Mouse (Mus musculus) embryonic fibroblast, embryonic 13.5 days (primary cell): ENCODE measurements around the gene 1700025G04Rik. TPM values are rescaled to one million over a fixed set of nuclear protein-coding genes. Genes with fewer than 3 reads are reported as not detected.
A peak's percentile ranks its signal among the peaks of the same experiment; 100 is the strongest.

Experiments
- H3K27ac ChIP-seq: 2 replicates; pipeline ENCODE4 v1.5.1; 2012; ENCODE audit warnings: low read length, control low read depth, inconsistent platforms; ENCODE audit not compliant: insufficient read depth
- H3K4me1 ChIP-seq: 2 replicates; pipeline ENCODE4 v1.6.1; 2011; ENCODE audit warnings: low read length; ENCODE audit not compliant: control insufficient read depth, insufficient read depth
- H3K4me3 ChIP-seq: 2 replicates; pipeline ENCODE4 v1.5.1; 2011; ENCODE audit warnings: mild to moderate bottlenecking, control low read depth, low read length; ENCODE audit not compliant: insufficient read depth
- CTCF ChIP-seq: IDR thresholded peaks from 2 replicates; pipeline ENCODE4 v1.5.1; 2011; ENCODE audit warnings: mild to moderate bottlenecking, control low read depth, low read length, moderate library complexity, borderline replicate concordance; ENCODE audit not compliant: insufficient read depth
- POLR2A ChIP-seq: IDR thresholded peaks from 2 replicates; pipeline ENCODE4 v1.6.1; 2011; ENCODE audit warnings: low read depth, mild to moderate bottlenecking, control low read depth, low read length, moderate library complexity
- polyA plus RNA-seq: library from polyadenylated mRNA; stranded (reverse); fragments of >200 nt; gene quantifications from 2 replicates; pipeline ENCODE4 v1.2.4, GENCODE M21; 2011; ENCODE audit warnings: low read depth; ENCODE audit not compliant: missing spikeins, insufficient read length

The 1700025G04Rik gene
- polyA plus RNA-seq, 1 experiment = 30.5 TPM

GRCm38 (mm10) chr1:151899964-151900363 lies 190.0 kb downstream of the 1700025G04Rik start:
- Histone ChIP-seq H3K4me3 (no peak overlapping the region), H3K27ac (no peak overlapping the region), H3K4me1 (no peaks in the 10 kb centered on the region; the same call in none of the 2 replicates)
- TF ChIP-seq POLR2A (no peak), CTCF (no peak)

- Histone ChIP-seq H3K4me1 (peaks cover 9% of the 10 kb centered on the region; the same call in 1 of the 2 replicates), H3K27ac (no peak overlapping the region), H3K4me3 (no peak overlapping the region)
- no peak for TF ChIP-seq CTCF
- TF ChIP-seq POLR2A = no peak
Measured at GRCm38 (mm10) chr1:151895406-151895805, 194.5 kb downstream of the 1700025G04Rik start.

GRCm38 (mm10) chr1:151893976-151894375 lies 195.9 kb downstream of the 1700025G04Rik start:
- H3K4me3 ChIP-seq = no peak overlapping the region
- H3K4me1 ChIP-seq = peaks cover 12% of the 10 kb centered on the region; the same call in 1 of the 2 replicates
- TF ChIP-seq CTCF (no peak), POLR2A (no peak)
- H3K27ac ChIP-seq = no peak overlapping the region

GRCm38 (mm10) chr1:151892008-151892407 lies 197.9 kb downstream of the 1700025G04Rik start:
- no peak for TF ChIP-seq CTCF
- no peak for TF ChIP-seq POLR2A
- H3K4me1 ChIP-seq = peaks cover 12% of the 10 kb centered on the region; the same call in 1 of the 2 replicates
- no peak overlapping the region for H3K4me3 ChIP-seq
- H3K27ac ChIP-seq = no peak overlapping the region

GRCm38 (mm10) chr1:151891194-151891593 lies 198.7 kb downstream of the 1700025G04Rik start:
- H3K4me3 ChIP-seq = no peak overlapping the region
- peaks cover 12% of the 10 kb centered on the region; the same call in 1 of the 2 replicates for H3K4me1 ChIP-seq
- TF ChIP-seq CTCF = no peak
- TF ChIP-seq POLR2A = no peak
- peak overlapping the region; percentile 69 for H3K27ac ChIP-seq

GRCm38 (mm10) chr1:151890041-151890621 lies 199.8 kb downstream of the 1700025G04Rik start:
- Histone ChIP-seq H3K27ac (peak overlapping the region; percentile 69), H3K4me1 (peaks cover 12% of the 10 kb centered on the region; the same call in 1 of the 2 replicates), H3K4me3 (no peak overlapping the region)
- TF ChIP-seq CTCF = no peak
- no peak for TF ChIP-seq POLR2A

- Histone ChIP-seq H3K4me3 (no peak overlapping the region), H3K4me1 (peaks cover 12% of the 10 kb centered on the region; the same call in 1 of the 2 replicates), H3K27ac (no peak overlapping the region)
- TF ChIP-seq CTCF = no peak
- no peak for TF ChIP-seq POLR2A
Measured at GRCm38 (mm10) chr1:151887631-151888030, 202.3 kb downstream of the 1700025G04Rik start.

- TF ChIP-seq POLR2A = no peak
- TF ChIP-seq CTCF = no peak
- no peak overlapping the region for H3K4me3 ChIP-seq
- no peak overlapping the region for H3K27ac ChIP-seq
- H3K4me1 ChIP-seq = peaks cover 12% of the 10 kb centered on the region; the same call in 1 of the 2 replicates
Measured at GRCm38 (mm10) chr1:151887126-151887525, 202.8 kb downstream of the 1700025G04Rik start.

GRCm38 (mm10) chr1:151886171-151886570 lies 203.8 kb downstream of the 1700025G04Rik start:
- no peak for TF ChIP-seq CTCF
- Histone ChIP-seq H3K27ac (no peak overlapping the region), H3K4me3 (no peak overlapping the region), H3K4me1 (peaks cover 7% of the 10 kb centered on the region; the same call in 1 of the 2 replicates)

- no peak overlapping the region for H3K27ac ChIP-seq
Measured at GRCm38 (mm10) chr1:151881253-151881652, 208.7 kb downstream of the 1700025G04Rik start.

More at GRCm38 (mm10) chr1:151881253-151881652, 208.7 kb downstream of the 1700025G04Rik start:
- Histone ChIP-seq H3K4me1 (no peaks in the 10 kb centered on the region), H3K4me3 (no peak overlapping the region)
- no peak for TF ChIP-seq CTCF
- no peak for TF ChIP-seq POLR2A
